Mouse (Mus musculus) kidney, embryonic 16.5 days (tissue): ENCODE data around the gene Cd96. TPM values are rescaled to one million over a fixed set of nuclear protein-coding genes. Genes with fewer than 3 reads are reported as not detected.

Experiments used
- ATAC-seq: fragments of 200-750 bp; cut with Nextera tagmentation; 2 replicates; pipeline ENCODE4 v1.8.0; 2017; ENCODE audit warnings: moderate TSS enrichment; ENCODE audit not compliant: low FRiP score, low TSS enrichment
- H3K27ac ChIP-seq: fragments of 300-500 bp; sonication (generic); 2 replicates; pipeline ENCODE4 v1.5.1; 2014; ENCODE audit warnings: low read length
- H3K27me3 ChIP-seq: fragments of 300-500 bp; sonication (generic); 2 replicates; pipeline ENCODE4 v1.6.1; 2014; ENCODE audit warnings: low read length, control low read depth, mixed read lengths; ENCODE audit not compliant: insufficient read depth
- H3K36me3 ChIP-seq: fragments of 300-500 bp; sonication (generic); 2 replicates; pipeline ENCODE4 v1.6.1; 2014; ENCODE audit warnings: low read length, control low read depth, mixed read lengths; ENCODE audit not compliant: insufficient read depth
- H3K4me1 ChIP-seq: fragments of 300-500 bp; sonication (generic); 2 replicates; pipeline ENCODE4 v1.6.1; 2014; ENCODE audit warnings: low read length, control low read depth, mixed read lengths; ENCODE audit not compliant: insufficient read depth
- H3K4me2 ChIP-seq: fragments of 300-500 bp; sonication (generic); replicated peaks from 2 replicates; pipeline ENCODE4 v1.6.1; 2014; ENCODE audit warnings: low read depth, low read length
- H3K4me3 ChIP-seq: fragments of 300-500 bp; sonication (generic); 2 replicates; pipeline ENCODE4 v1.5.1; 2014; ENCODE audit warnings: mild to moderate bottlenecking, low read length
- H3K9ac ChIP-seq: fragments of 300-500 bp; sonication (generic); replicated peaks from 2 replicates; pipeline ENCODE4 v1.6.1; 2014; ENCODE audit warnings: low read length
- H3K9me3 ChIP-seq: fragments of 300-500 bp; sonication (generic); 2 replicates; pipeline ENCODE4 v1.6.1; 2016; ENCODE audit warnings: low read length, control low read depth
- WGBS: fragments of 180-500 bp; shearing (Covaris S2); extraction: QIAGEN DNeasy Blood & Tissue Kit; methylation state at CpG from one replicate; pipeline ENCODE4 v1.1.7; 2014; 5-methylcytosine and 5-hydroxymethylcytosine counted together
- polyA plus RNA-seq: library from polyadenylated mRNA; unstranded; fragments of >200 nt; fragmentation: Nextera tagmentation; extraction: Ambion mirVana; gene quantifications from 2 replicates; pipeline ENCODE4 v1.2.1, GENCODE M21; 2015

Gene Cd96
- polyA plus RNA-seq, 1 experiment from 2014 or later = not detected

DNA sequence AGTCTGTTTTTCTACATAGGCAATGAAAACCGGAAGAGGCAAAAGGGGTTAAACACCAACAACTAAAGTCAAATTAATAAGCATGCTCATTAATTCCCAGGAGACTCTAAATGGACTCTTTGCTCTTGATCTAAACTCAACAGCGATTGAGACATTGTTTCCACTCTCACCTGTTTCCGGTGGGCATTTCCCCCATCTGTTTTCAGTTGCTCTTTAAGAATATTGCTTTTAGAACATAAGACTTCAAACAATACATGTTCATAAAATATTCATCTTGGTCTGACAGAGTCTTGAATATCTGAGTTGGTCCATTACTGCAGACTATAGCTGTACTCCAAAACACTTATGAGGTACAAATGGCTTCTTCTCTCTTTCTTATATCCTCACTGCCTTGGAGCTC lies 119.1 kb downstream of the Cd96 start:
- no peak for ATAC-seq
- no peak overlapping the region for H3K27ac ChIP-seq
- no peaks in the 10 kb centered on the region for H3K9me3 ChIP-seq
- H3K9ac ChIP-seq = no peak overlapping the region
- WGBS = 89% methylated on average over 3 of the region's 3 CpGs
- no peaks in the 10 kb centered on the region for H3K36me3 ChIP-seq
- H3K4me1 ChIP-seq = no peaks in the 10 kb centered on the region
- no peak overlapping the region for H3K4me3 ChIP-seq
- H3K27me3 ChIP-seq = no peaks in the 10 kb centered on the region
- no peak overlapping the region for H3K4me2 ChIP-seq

DNA sequence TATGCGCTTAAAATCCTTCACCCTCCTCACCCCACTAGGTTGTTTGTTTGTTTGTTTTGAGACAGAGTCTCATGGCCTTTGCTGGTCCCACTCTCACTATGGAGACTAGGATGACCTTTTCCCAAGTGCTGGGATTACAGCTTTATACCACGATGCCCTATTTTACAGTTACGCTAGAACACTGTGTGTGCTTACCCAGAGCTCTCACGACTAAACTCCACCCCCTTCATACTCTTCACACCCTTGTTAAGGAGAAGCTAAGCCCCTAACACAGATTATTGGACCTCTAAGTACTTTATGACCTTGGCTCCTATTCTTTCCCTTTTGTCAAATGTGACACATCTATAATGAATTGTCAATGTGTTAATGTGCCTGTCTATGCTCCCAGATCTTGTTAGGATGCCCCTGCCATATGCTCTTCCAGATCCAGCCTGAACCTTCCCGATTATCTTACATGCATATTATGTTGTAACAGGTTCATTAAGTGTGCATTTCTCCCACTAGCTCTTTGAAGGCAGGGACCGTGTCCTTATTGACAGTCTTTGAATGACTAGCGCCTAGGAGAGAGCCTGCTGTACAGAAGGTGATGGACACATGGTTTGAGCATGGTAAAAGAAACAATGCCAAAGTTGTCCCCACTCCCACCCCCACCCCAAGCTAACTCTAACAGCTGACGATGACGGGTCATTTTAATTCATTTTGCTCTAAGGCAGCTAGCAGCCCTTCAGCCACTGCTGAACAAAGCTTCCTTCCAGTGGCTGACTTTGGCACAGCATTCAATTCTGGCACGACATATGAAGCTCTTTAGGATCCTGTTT lies 120.5 kb downstream of the Cd96 start:
- WGBS = 55% methylated on average over 10 of the region's 10 CpGs
- no peak overlapping the region for H3K9ac ChIP-seq

DNA sequence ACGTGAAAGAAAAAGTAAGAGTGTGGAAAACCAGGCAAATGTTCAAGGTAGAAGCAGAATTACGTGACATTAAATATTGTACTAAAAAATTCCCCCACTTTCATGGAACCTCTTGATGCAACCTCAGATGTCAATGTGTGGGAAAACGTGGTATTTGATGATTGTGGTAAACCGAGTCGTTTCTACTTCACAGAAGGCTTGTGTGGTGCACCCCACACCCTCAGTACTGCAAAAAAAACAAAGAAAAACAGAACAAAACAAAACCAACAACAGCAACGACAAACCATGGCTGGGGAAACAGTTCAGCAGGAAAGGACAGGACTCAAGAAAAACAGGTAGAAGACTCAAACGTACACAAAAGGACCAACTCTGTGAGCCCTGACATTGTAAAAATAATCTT lies 121.8 kb downstream of the Cd96 start:
- Histone ChIP-seq H3K36me3 (no peaks in the 10 kb centered on the region), H3K4me3 (no peak overlapping the region), H3K4me2 (no peak overlapping the region), H3K9me3 (no peaks in the 10 kb centered on the region), H3K4me1 (no peaks in the 10 kb centered on the region), H3K27ac (no peak overlapping the region), H3K27me3 (no peaks in the 10 kb centered on the region), H3K9ac (no peak overlapping the region)
- 72% methylated on average over 7 of the region's 7 CpGs for WGBS
- ATAC-seq = no peak

More for the DNA sequence above, 120.5 kb downstream of the Cd96 start:
- no peaks in the 10 kb centered on the region for H3K27me3 ChIP-seq
- H3K36me3 ChIP-seq = no peaks in the 10 kb centered on the region
- H3K4me3 ChIP-seq = no peak overlapping the region
- H3K27ac ChIP-seq = no peak overlapping the region
- ATAC-seq = no peak
- no peak overlapping the region for H3K4me2 ChIP-seq
- H3K9me3 ChIP-seq = no peaks in the 10 kb centered on the region
- H3K4me1 ChIP-seq = no peaks in the 10 kb centered on the region

DNA sequence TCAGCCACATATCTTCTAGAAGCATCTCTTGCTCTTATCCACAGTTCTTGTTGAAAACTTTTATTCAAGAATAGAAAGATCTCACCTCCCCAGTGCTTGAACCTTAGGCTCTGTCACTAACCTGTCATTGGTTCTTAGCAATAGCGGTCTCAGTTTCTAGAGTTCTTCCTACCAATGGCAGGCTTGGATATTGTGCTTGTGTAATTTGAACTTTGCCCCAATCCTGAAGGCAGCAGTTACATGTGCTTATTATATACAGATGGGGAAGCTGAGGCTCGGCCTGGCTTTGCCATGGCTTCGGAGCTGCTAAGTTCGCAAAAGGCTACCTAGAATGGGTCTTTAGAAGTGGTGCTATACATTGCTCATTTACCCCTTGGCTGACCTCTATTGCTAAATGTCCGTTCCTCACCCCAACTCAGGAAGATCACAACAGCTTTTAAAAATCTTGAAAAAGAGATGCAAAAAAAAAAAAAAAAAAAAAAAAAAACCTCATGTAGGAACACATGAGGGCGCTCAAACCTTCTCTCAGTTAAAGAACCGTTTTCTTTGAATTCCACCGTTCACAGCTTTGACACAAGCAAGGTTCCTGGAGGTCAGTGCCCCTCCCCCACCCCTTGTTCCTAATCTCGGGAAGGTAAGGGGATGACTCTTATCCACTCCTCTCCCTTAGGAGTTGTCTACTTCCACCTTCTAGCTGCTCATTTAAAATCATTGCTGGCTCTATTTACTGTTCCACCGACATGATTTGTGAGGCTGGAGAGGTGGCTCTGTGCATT lies 129.0 kb downstream of the Cd96 start:
- WGBS = 49% methylated on average over 10 of the region's 10 CpGs
- Histone ChIP-seq H3K36me3 (no peaks in the 10 kb centered on the region), H3K4me1 (0 out of 2 replicates have a peak, but pooled peaks cover 1% of the 10 kb centered on the region), H3K27ac (no peak overlapping the region), H3K4me3 (no peak overlapping the region), H3K4me2 (no peak overlapping the region), H3K27me3 (no peaks in the 10 kb centered on the region), H3K9me3 (no peaks in the 10 kb centered on the region), H3K9ac (no peak overlapping the region)
- ATAC-seq = no peak

DNA sequence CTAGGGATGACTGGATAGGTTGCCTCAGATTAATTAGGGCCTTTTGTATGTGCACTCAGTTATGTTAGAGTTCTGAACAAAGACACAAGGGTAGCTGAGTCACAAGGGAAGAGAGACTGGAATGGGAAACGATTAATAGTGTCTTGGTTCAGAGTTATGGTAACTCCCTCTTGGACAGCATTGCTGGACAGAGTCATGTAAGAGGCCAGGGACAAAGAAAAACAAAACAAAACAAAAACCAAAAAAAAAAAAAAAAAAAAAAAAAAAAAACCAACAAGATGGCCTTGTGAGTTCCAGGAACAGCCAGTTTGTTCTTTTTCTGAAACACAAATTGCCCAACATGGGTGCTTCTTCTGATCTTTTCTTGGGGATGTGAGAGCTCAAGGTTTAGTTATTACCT lies 133.8 kb downstream of the Cd96 start:
- Histone ChIP-seq H3K27me3 (no peaks in the 10 kb centered on the region), H3K4me3 (no peak overlapping the region), H3K4me1 (0 out of 2 replicates have a peak, but pooled peaks cover 2% of the 10 kb centered on the region), H3K36me3 (no peaks in the 10 kb centered on the region), H3K9me3 (no peaks in the 10 kb centered on the region), H3K27ac (no peak overlapping the region), H3K4me2 (no peak overlapping the region), H3K9ac (no peak overlapping the region)
- no peak for ATAC-seq
- WGBS = 53% methylated on average over 1 of the region's 1 CpGs

Other genes starting within 250 kb of the Cd96 start
- 89.6 and 90.1 TPM in 2 replicates for gene Phldb2, start 166.7 kb downstream of the Cd96 start, polyA plus RNA-seq
- 1.4 and 1.5 TPM in 2 replicates for gene Plcxd2, start 110.0 kb downstream of the Cd96 start, polyA plus RNA-seq
- gene Gm4737, start 34.8 kb upstream of the Cd96 start, polyA plus RNA-seq = 2.4 and 7.0 TPM in 2 replicates